In the genomic region with DNA sequence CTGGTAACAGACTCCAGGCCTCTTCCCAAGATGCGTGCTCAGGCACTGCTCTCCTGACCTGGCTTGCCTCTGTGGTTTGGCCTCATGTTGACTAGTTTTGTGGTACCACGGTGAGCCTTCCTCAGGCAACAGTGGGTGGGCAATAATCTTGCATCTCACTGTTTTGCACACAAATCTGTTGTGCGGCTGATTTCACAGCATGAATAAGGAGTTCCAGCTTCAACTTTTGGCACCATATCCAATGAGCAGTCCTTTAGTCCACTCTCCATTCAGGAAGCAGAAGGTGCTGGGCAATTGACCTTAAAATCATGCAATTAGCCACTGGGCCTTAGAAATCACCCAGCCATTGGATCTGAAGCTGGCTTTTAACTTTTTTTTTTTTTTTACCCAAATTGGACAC, we compare ENCODE assay signal across 18 mouse cellular contexts.
"Had no signal": no experiment of that assay in that cellular context is flagged by ENCODE, and none has a peak within 500 bp of the region (broad histone marks: within the 10 kb centered on the region; RNA-seq: fewer than 3 reads in every experiment).

No protein-coding gene starts in this region.

- DNase-seq: kidney, adult 9 months; kidney, postnatal 14 days; kidney, postnatal 4 days; liver, embryonic 13.5 days; lung, adult 2 months; lung, postnatal 14 days; lung, postnatal 4 days; right cerebral cortex, adult 18-20 months; right cerebral cortex, postnatal 14 days; right cerebral cortex, postnatal 4 days; thymus, adult 2 months; thymus, postnatal 14 days; thymus, postnatal 4 days had no signal

- H3K4me2 ChIP-seq: liver, embryonic 13.5 days; midbrain, embryonic 13.5 days; neural tube, embryonic 12.5 days; neural tube, embryonic 15.5 days had no signal

- H3K9me3 ChIP-seq: liver, embryonic 13.5 days; midbrain, embryonic 10.5 days; midbrain, embryonic 13.5 days; neural tube, embryonic 12.5 days; neural tube, embryonic 15.5 days had no signal

- H3K27ac ChIP-seq: liver, embryonic 13.5 days; midbrain, embryonic 10.5 days; midbrain, embryonic 13.5 days; neural tube, embryonic 12.5 days; neural tube, embryonic 15.5 days; stomach, postnatal 0 days had no signal

- H3K4me1 ChIP-seq: liver, embryonic 13.5 days; midbrain, embryonic 10.5 days; midbrain, embryonic 13.5 days; neural tube, embryonic 12.5 days; neural tube, embryonic 15.5 days had no signal

- H3K27me3 ChIP-seq: liver, embryonic 13.5 days; midbrain, embryonic 13.5 days; neural tube, embryonic 12.5 days; neural tube, embryonic 15.5 days had no signal

- ATAC-seq: midbrain, embryonic 13.5 days had no signal

- H3K4me3 ChIP-seq: liver, embryonic 13.5 days; midbrain, embryonic 10.5 days; midbrain, embryonic 13.5 days; neural tube, embryonic 12.5 days; neural tube, embryonic 15.5 days had no signal

- H3K36me3 ChIP-seq: liver, embryonic 13.5 days; midbrain, embryonic 10.5 days; midbrain, embryonic 13.5 days; neural tube, embryonic 12.5 days; neural tube, embryonic 15.5 days had no signal

- H3K9ac ChIP-seq: liver, embryonic 13.5 days; midbrain, embryonic 13.5 days; neural tube, embryonic 12.5 days; neural tube, embryonic 15.5 days had no signal
